Mouse (Mus musculus) kidney, adult 2 months (tissue): ENCODE data around the gene Drap1.

Experiments used
- CTCF ChIP-seq: fragments of 200-500 bp; conservative IDR thresholded peaks from 2 replicates; pipeline ENCODE4 v1.5.1; 2011; ENCODE audit warnings: low read depth, mild to moderate bottlenecking, control low read depth, low read length, moderate library complexity, mixed read lengths; ENCODE audit not compliant: insufficient read depth, insufficient read length
- POLR2A ChIP-seq: fragments of 200-500 bp; IDR thresholded peaks from one replicate; pipeline ENCODE4 v1.6.1; 2011; ENCODE audit warnings: low read depth, low read length, control low read depth

DNA sequence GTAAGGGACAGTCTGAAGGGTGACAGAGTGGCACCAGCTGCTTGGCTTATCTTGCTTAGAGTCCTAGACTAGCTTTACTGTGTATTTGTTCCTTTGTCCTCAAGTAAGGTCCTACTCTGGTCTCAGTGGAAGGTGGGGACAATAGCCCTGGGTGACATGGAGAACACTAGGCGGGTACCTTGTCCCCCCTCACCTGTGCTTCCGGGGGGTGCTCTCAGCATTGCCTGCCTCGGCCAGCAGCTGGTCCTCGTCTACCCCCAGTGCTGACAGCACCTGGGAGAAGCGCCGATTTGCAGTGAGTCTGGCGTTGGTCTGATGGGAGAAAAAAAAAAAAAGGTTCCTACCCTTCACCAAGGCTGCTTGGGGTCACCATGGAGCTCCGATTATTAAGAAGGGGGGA, 34.4 kb downstream of the Drap1 start:
- TF ChIP-seq CTCF (no peak), POLR2A (no peak)
